Mouse (Mus musculus) liver, adult 2 months (tissue): ENCODE data around the gene Ppil1. TPM values are rescaled to one million over a fixed set of nuclear protein-coding genes. Genes with fewer than 3 reads are reported as not detected.

Experiments used
- DNase-seq: peaks from one replicate; pipeline ENCODE4 v3.0.0-alpha.2; 2011; ENCODE audit warnings: low read depth, low spot score; ENCODE audit errors: extremely low read depth
- H3K27ac ChIP-seq: fragments of 200-500 bp; replicated peaks from 2 replicates; pipeline ENCODE4 v1.5.1; 2012; ENCODE audit warnings: low read depth, mild to moderate bottlenecking, control low read depth, inconsistent platforms, low read length; ENCODE audit not compliant: insufficient read depth
- H3K27me3 ChIP-seq: fragments of 200-500 bp; 2 replicates; pipeline ENCODE4 v1.6.1; 2012; ENCODE audit warnings: mild to moderate bottlenecking, moderate library complexity, low read length, inconsistent platforms; ENCODE audit not compliant: control insufficient read depth, insufficient read depth
- H3K36me3 ChIP-seq: fragments of 200-500 bp; 2 replicates; pipeline ENCODE4 v1.6.1; 2012; ENCODE audit warnings: low read length, inconsistent platforms; ENCODE audit not compliant: control insufficient read depth, insufficient read depth
- H3K4me1 ChIP-seq: fragments of 200-500 bp; 2 replicates; pipeline ENCODE4 v1.6.1; 2011; ENCODE audit warnings: low read length; ENCODE audit not compliant: control insufficient read depth, insufficient read depth
- H3K4me3 ChIP-seq: fragments of 200-500 bp; 2 replicates; pipeline ENCODE4 v1.5.1; 2011; ENCODE audit warnings: low read depth, mild to moderate bottlenecking, control low read depth, low read length, moderate library complexity; ENCODE audit not compliant: insufficient read depth
- H3K79me2 ChIP-seq: fragments of 200-500 bp; 2 replicates; pipeline ENCODE4 v1.6.1; 2012; ENCODE audit warnings: inconsistent platforms, mild to moderate bottlenecking, low read length, moderate library complexity; ENCODE audit not compliant: control insufficient read depth, insufficient read depth
- H3K9ac ChIP-seq: fragments of 200-500 bp; 2 replicates; pipeline ENCODE4 v1.6.1; 2012; ENCODE audit warnings: low read depth, mild to moderate bottlenecking, control low read depth, inconsistent platforms, low read length
- CTCF ChIP-seq: fragments of 200-500 bp; IDR thresholded peaks from 2 replicates; pipeline ENCODE4 v1.5.1; 2011; ENCODE audit warnings: low read depth, low read length, control low read depth
- POLR2A ChIP-seq: fragments of 200-500 bp; IDR thresholded peaks from 2 replicates; pipeline ENCODE4 v1.6.1; 2011; ENCODE audit warnings: low read length, control low read depth; ENCODE audit not compliant: insufficient read depth; ENCODE audit errors: extremely low read depth
- WGBS: fragments of 180-500 bp; shearing (Covaris S2); methylation state at CpG from one replicate; pipeline ENCODE4 v1.1.7; 2018; 5-methylcytosine and 5-hydroxymethylcytosine counted together
- polyA plus RNA-seq: library from polyadenylated mRNA; depleted of rRNA; stranded (reverse); fragments of >200 nt; gene quantifications from 2 replicates; pipeline ENCODE4 v1.2.3, GENCODE M21; 2012; rRNA removed
- total RNA-seq: library from RNA; depleted of rRNA; stranded (reverse); fragments of >200 nt; gene quantifications from 2 replicates; pipeline ENCODE4 v1.2.3, GENCODE M21; 2014; rRNA removed

The Ppil1 gene
- total and polyA plus RNA-seq, 2 experiments = 10.4 to 14.7 TPM

GRCm38 (mm10) chr17:29213381-29214192, 50.4 kb downstream of the Ppil1 start:
- H3K4me3 ChIP-seq = no peak overlapping the region
- no peaks in the 10 kb centered on the region; the same call in 1 of the 2 replicates for H3K4me1 ChIP-seq
- DNase-seq = no peak
- no peaks in the 10 kb centered on the region for H3K27me3 ChIP-seq
- H3K79me2 ChIP-seq = no peaks in the 10 kb centered on the region
- WGBS = 53% methylated on average over 12 of the region's 12 CpGs
- TF ChIP-seq CTCF (no peak), POLR2A (no peak)
- H3K36me3 ChIP-seq = no peaks in the 10 kb centered on the region
- H3K27ac ChIP-seq = no peak overlapping the region
- H3K9ac ChIP-seq = no peak overlapping the region

- H3K4me3 ChIP-seq = no peak overlapping the region
- H3K27me3 ChIP-seq = no peaks in the 10 kb centered on the region
- no peak overlapping the region for H3K27ac ChIP-seq
- DNase-seq = no peak
- H3K36me3 ChIP-seq = no peaks in the 10 kb centered on the region
- no peak overlapping the region for H3K9ac ChIP-seq
- TF ChIP-seq CTCF (no peak), POLR2A (no peak)
- WGBS = 62% methylated on average over 7 of the region's 7 CpGs
- no peaks in the 10 kb centered on the region; the same call in 1 of the 2 replicates for H3K4me1 ChIP-seq
- H3K79me2 ChIP-seq = no peaks in the 10 kb centered on the region
Observed at GRCm38 (mm10) chr17:29211836-29212235, 52.1 kb downstream of the Ppil1 start.

GRCm38 (mm10) chr17:29210037-29210436, 53.9 kb downstream of the Ppil1 start:
- Histone ChIP-seq H3K4me3 (no peak overlapping the region), H3K9ac (no peak overlapping the region), H3K27ac (no peak overlapping the region), H3K27me3 (no peaks in the 10 kb centered on the region), H3K79me2 (no peaks in the 10 kb centered on the region), H3K36me3 (no peaks in the 10 kb centered on the region), H3K4me1 (no peaks in the 10 kb centered on the region; the same call in 1 of the 2 replicates)
- 95% methylated on average over 3 of the region's 3 CpGs for WGBS
- peak; percentile 78 for DNase-seq
- TF ChIP-seq POLR2A (no peak), CTCF (no peak)

GRCm38 (mm10) chr17:29206052-29206451, 57.9 kb downstream of the Ppil1 start:
- Histone ChIP-seq H3K4me3 (no peak overlapping the region), H3K4me1 (no peaks in the 10 kb centered on the region; the same call in 1 of the 2 replicates), H3K27me3 (no peaks in the 10 kb centered on the region), H3K36me3 (no peaks in the 10 kb centered on the region), H3K27ac (no peak overlapping the region), H3K79me2 (no peaks in the 10 kb centered on the region), H3K9ac (no peak overlapping the region)
- no peak for TF ChIP-seq CTCF
- no peak for TF ChIP-seq POLR2A
- DNase-seq = no peak
- WGBS = 89% methylated on average over 7 of the region's 7 CpGs

DNA sequence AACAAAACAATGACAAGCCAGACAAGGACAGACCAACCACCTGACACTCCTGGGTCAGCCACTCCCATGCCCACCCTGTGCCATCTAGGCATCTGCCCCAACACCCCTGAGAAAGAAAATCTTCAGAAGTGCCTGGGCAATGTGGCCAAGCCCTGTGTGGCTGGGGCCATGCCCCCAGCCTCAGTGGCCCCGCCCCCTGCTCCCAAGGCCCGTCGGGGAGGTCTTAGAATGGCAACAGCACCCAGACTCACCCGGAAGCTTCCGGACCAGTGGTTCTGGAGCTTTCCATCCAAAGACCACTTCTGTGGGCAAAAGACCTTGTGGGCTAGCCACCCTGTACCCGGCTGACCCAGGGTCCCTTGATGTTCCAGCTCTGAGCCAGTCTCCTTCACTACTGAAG, 61.4 kb downstream of the Ppil1 start:
- H3K4me3 ChIP-seq = no peak overlapping the region
- no peak for DNase-seq
- no peak for TF ChIP-seq CTCF
- no peak for TF ChIP-seq POLR2A
- 85% methylated on average over 6 of the region's 6 CpGs for WGBS
- no peaks in the 10 kb centered on the region for H3K79me2 ChIP-seq
- no peak overlapping the region for H3K9ac ChIP-seq
- H3K27me3 ChIP-seq = no peaks in the 10 kb centered on the region
- H3K27ac ChIP-seq = no peak overlapping the region
- no peaks in the 10 kb centered on the region for H3K36me3 ChIP-seq
- H3K4me1 ChIP-seq = no peaks in the 10 kb centered on the region

Other genes starting within 250 kb of the Ppil1 start
- gene Srsf3, start 231.6 kb downstream of the Ppil1 start, total RNA-seq = 41.4 and 47.3 TPM in 2 replicates
- 26.6 and 40.1 TPM in 2 replicates for gene Srsf3, start 231.6 kb downstream of the Ppil1 start, polyA plus RNA-seq
- gene Cdkn1a, start 173.2 kb downstream of the Ppil1 start, total RNA-seq = 0.37 and 0.60 TPM in 2 replicates
- 6.9 and 9.3 TPM in 2 replicates for gene Cdkn1a, start 173.2 kb downstream of the Ppil1 start, polyA plus RNA-seq
- gene Rab44, start 150.0 kb downstream of the Ppil1 start, total RNA-seq = 0.07 TPM in 1 of 2 replicates, not detected in the other
- 0.15 TPM in 1 of 2 replicates, not detected in the other for gene Rab44, start 150.0 kb downstream of the Ppil1 start, polyA plus RNA-seq
- gene Cpne5, start 26.0 kb downstream of the Ppil1 start, total RNA-seq = not detected in 2 replicates
- not detected in 2 replicates for gene Cpne5, start 26.0 kb downstream of the Ppil1 start, polyA plus RNA-seq
- gene BC004004, start 4.6 kb upstream of the Ppil1 start, total RNA-seq = 85.9 and 94.0 TPM in 2 replicates
- 113 and 114 TPM in 2 replicates for gene BC004004, start 4.6 kb upstream of the Ppil1 start, polyA plus RNA-seq
- gene Pi16, start 53.5 kb upstream of the Ppil1 start, total RNA-seq = 0.13 and 0.28 TPM in 2 replicates
- 0.07 and 0.10 TPM in 2 replicates for gene Pi16, start 53.5 kb upstream of the Ppil1 start, polyA plus RNA-seq
- gene Mtch1, start 83.7 kb upstream of the Ppil1 start, total RNA-seq = 82.7 and 93.8 TPM in 2 replicates
- 136 and 143 TPM in 2 replicates for gene Mtch1, start 83.7 kb upstream of the Ppil1 start, polyA plus RNA-seq
- gene Fgd2, start 96.7 kb upstream of the Ppil1 start, total RNA-seq = 7.6 and 8.9 TPM in 2 replicates
- 4.0 and 8.8 TPM in 2 replicates for gene Fgd2, start 96.7 kb upstream of the Ppil1 start, polyA plus RNA-seq
- 8.9 and 9.5 TPM in 2 replicates for gene Pim1, start 226.6 kb upstream of the Ppil1 start, total RNA-seq
- 16.0 and 16.4 TPM in 2 replicates for gene Pim1, start 226.6 kb upstream of the Ppil1 start, polyA plus RNA-seq